ENCODE assay signal across 8 mouse cellular contexts in genomic region chr13:97241787-97242280, GRCm38 (mm10). TPM values are rescaled to one million over a fixed set of nuclear protein-coding genes. Genes with fewer than 3 reads are reported as not detected.
DNase-seq lines count a peak whose midpoint lies in the region; ATAC-seq and TF ChIP-seq lines count a peak whose summit lies in the region.

No protein-coding gene starts in this region.

- no peak for TF ChIP-seq CTCF in olfactory bulb, adult 2 months (IDR thresholded peaks at IDR 0.05; ENCODE audit: insufficient read depth, low read depth, low read length)

- under 1% methylated on average over 20 of the region's 20 CpGs for WGBS in lung, embryonic 15.5 days
- 1% methylated on average over 20 of the region's 20 CpGs for WGBS in embryonic facial prominence, embryonic 15.5 days
- under 1% methylated on average over 20 of the region's 20 CpGs for WGBS in limb, embryonic 10.5 days
- WGBS in olfactory bulb, adult 2 months, result 7% methylated on average over 20 of the region's 20 CpGs

- no peak for ATAC-seq in lung, embryonic 15.5 days (ENCODE audit: borderline replicate concordance, extremely low read depth, low FRiP score, low TSS enrichment)
- ATAC-seq in embryonic facial prominence, embryonic 15.5 days (ENCODE audit: insufficient number of reproducible peaks, low FRiP score, low TSS enrichment, low read depth), result no peak

- peak overlapping the region; percentile 88 for H3K4me3 ChIP-seq in lung, embryonic 15.5 days
- H3K4me3 ChIP-seq in embryonic facial prominence, embryonic 15.5 days (replicated peaks), result peak overlapping the region; percentile 89
- H3K4me3 ChIP-seq in limb, embryonic 10.5 days, result peak overlapping the region; percentile 82
- H3K4me3 ChIP-seq in olfactory bulb, adult 2 months (ENCODE audit: insufficient read depth, low read depth, low read length), result peak overlapping the region; percentile 54

- no peak for TF ChIP-seq POLR2A in olfactory bulb, adult 2 months (IDR thresholded peaks at IDR 0.05; ENCODE audit: insufficient read depth, low read depth, low read length)

- H3K4me1 ChIP-seq in lung, embryonic 15.5 days, result peaks cover 61% of the 10 kb centered on the region
- H3K4me1 ChIP-seq in embryonic facial prominence, embryonic 15.5 days, result peaks cover 50% of the 10 kb centered on the region
- H3K4me1 ChIP-seq in limb, embryonic 10.5 days, result peaks cover 74% of the 10 kb centered on the region
- H3K4me1 ChIP-seq in olfactory bulb, adult 2 months (ENCODE audit: control insufficient read depth, insufficient read depth, low read length), result peaks cover 19% of the 10 kb centered on the region

- no peaks in the 10 kb centered on the region for H3K9me3 ChIP-seq in lung, embryonic 15.5 days
- H3K9me3 ChIP-seq in embryonic facial prominence, embryonic 15.5 days (replicated peaks), result no peaks in the 10 kb centered on the region
- H3K9me3 ChIP-seq in limb, embryonic 10.5 days (replicated peaks), result no peaks in the 10 kb centered on the region

- peak overlapping the region; percentile 88 for H3K4me2 ChIP-seq in lung, embryonic 15.5 days
- peak overlapping the region; percentile 90 for H3K4me2 ChIP-seq in embryonic facial prominence, embryonic 15.5 days (replicated peaks)

- DNase-seq in lung, postnatal 10 days, result no peak
- no peak for DNase-seq in limb, embryonic 10.5 days (ENCODE audit: low spot score)
- DNase-seq in gastrocnemius, postnatal 10 days, result no peak
- DNase-seq in adrenal gland, postnatal 14 days, result no peak
- DNase-seq in B cell, adult 2 months, result no peak

- peak overlapping the region; percentile 98 for H3K27ac ChIP-seq in lung, embryonic 15.5 days
- peak overlapping the region; percentile 97 for H3K27ac ChIP-seq in embryonic facial prominence, embryonic 15.5 days (replicated peaks)
- H3K27ac ChIP-seq in limb, embryonic 10.5 days, result peak overlapping the region; percentile 97
- no peak overlapping the region for H3K27ac ChIP-seq in olfactory bulb, adult 2 months (ENCODE audit: insufficient read depth, low read depth, low read length)

- peak overlapping the region; percentile 88 for H3K9ac ChIP-seq in lung, embryonic 15.5 days
- H3K9ac ChIP-seq in embryonic facial prominence, embryonic 15.5 days, result peak overlapping the region; percentile 91

- peaks cover 19% of the 10 kb centered on the region for H3K36me3 ChIP-seq in lung, embryonic 15.5 days
- peaks cover 20% of the 10 kb centered on the region for H3K36me3 ChIP-seq in embryonic facial prominence, embryonic 15.5 days
- peaks cover 23% of the 10 kb centered on the region for H3K36me3 ChIP-seq in limb, embryonic 10.5 days

- H3K27me3 ChIP-seq in lung, embryonic 15.5 days, result no peaks in the 10 kb centered on the region
- no peaks in the 10 kb centered on the region for H3K27me3 ChIP-seq in embryonic facial prominence, embryonic 15.5 days
- no peaks in the 10 kb centered on the region for H3K27me3 ChIP-seq in limb, embryonic 10.5 days (ENCODE audit: low read depth, poor library complexity, severe bottlenecking)

RNA-seq across cellular contexts. Expression of gene Enc1, which starts 0.9 kb away (rescaled TPM):
- 11.7 and 12.5 TPM in 2 replicates for polyA plus RNA-seq in lung, embryonic 15.5 days (2015; fragmentation: Nextera tagmentation; extraction: Ambion mirVana)
- 10.1 and 10.6 TPM in 2 replicates for polyA plus RNA-seq in embryonic facial prominence, embryonic 15.5 days (2015; fragmentation: Nextera tagmentation; extraction: Ambion mirVana)
- 2.5 and 4.3 TPM in 2 replicates for polyA plus RNA-seq in limb, embryonic 10.5 days (2016; fragmentation: Nextera tagmentation; extraction: Ambion mirVana)
- not detected in 2 replicates for polyA plus RNA-seq in olfactory bulb, adult 2 months (2012; ENCODE audit: insufficient read depth, insufficient read length, low replicate concordance, missing spikeins)
- total RNA-seq in gastrocnemius, postnatal 10 days (2021), result 1 to 10 TPM; 6.4 to 8.2 TPM
- total RNA-seq in adrenal gland, postnatal 14 days (2021), result 15.0 and 19.0 TPM in 2 replicates

RNA-seq across cellular contexts. Expression of gene Hexb, which starts 43.7 kb away (rescaled TPM):
- polyA plus RNA-seq in lung, embryonic 15.5 days (2015; fragmentation: Nextera tagmentation; extraction: Ambion mirVana), result 32.3 and 34.7 TPM in 2 replicates
- 46.0 and 49.6 TPM in 2 replicates for polyA plus RNA-seq in embryonic facial prominence, embryonic 15.5 days (2015; fragmentation: Nextera tagmentation; extraction: Ambion mirVana)
- 15.2 and 18.2 TPM in 2 replicates for polyA plus RNA-seq in limb, embryonic 10.5 days (2016; fragmentation: Nextera tagmentation; extraction: Ambion mirVana)
- polyA plus RNA-seq in olfactory bulb, adult 2 months (2012; ENCODE audit: insufficient read depth, insufficient read length, low replicate concordance, missing spikeins), result not detected in 2 replicates
- total RNA-seq in gastrocnemius, postnatal 10 days (2021), result 10 to 100 TPM; 16.2 to 25.9 TPM
- total RNA-seq in adrenal gland, postnatal 14 days (2021), result 24.6 and 25.6 TPM in 2 replicates
